Mouse (Mus musculus) limb, embryonic 10.5 days (tissue): ENCODE results near the gene Grn. TPM values are rescaled to one million over a fixed set of nuclear protein-coding genes. Genes with fewer than 3 reads are reported as not detected.

Experiments
- DNase-seq: peaks from one replicate; pipeline ENCODE4 v3.0.0-alpha.2; 2017; ENCODE audit warnings: low spot score
- H3K27ac ChIP-seq: fragments of 300-500 bp; sonication (generic); 2 replicates; pipeline ENCODE4 v1.5.1; 2016; ENCODE audit warnings: mild to moderate bottlenecking
- H3K27me3 ChIP-seq: fragments of 300-500 bp; sonication (generic); 2 replicates; pipeline ENCODE4 v1.6.1; 2016; ENCODE audit warnings: low read depth, mild to moderate bottlenecking; ENCODE audit not compliant: poor library complexity, severe bottlenecking
- H3K36me3 ChIP-seq: fragments of 300-500 bp; sonication (generic); 2 replicates; pipeline ENCODE4 v1.6.1; 2016; ENCODE audit warnings: mild to moderate bottlenecking, moderate library complexity
- H3K4me1 ChIP-seq: fragments of 300-500 bp; sonication (generic); 2 replicates; pipeline ENCODE4 v1.6.1; 2016
- H3K4me3 ChIP-seq: fragments of 300-500 bp; sonication (generic); 2 replicates; pipeline ENCODE4 v1.5.1; 2016; ENCODE audit warnings: mild to moderate bottlenecking, moderate library complexity
- H3K9me3 ChIP-seq: fragments of 300-500 bp; sonication (generic); replicated peaks from 2 replicates; pipeline ENCODE4 v1.6.1; 2016; ENCODE audit warnings: mild to moderate bottlenecking
- WGBS: fragments of 180-500 bp; shearing (Covaris S2); methylation state at CpG from one replicate; pipeline ENCODE4 v1.1.7; 2016; 5-methylcytosine and 5-hydroxymethylcytosine counted together
- polyA plus RNA-seq: library from polyadenylated mRNA; unstranded; fragments of >200 nt; fragmentation: Nextera tagmentation; extraction: Ambion mirVana; gene quantifications from 2 replicates; pipeline ENCODE4 v1.2.1, GENCODE M21; 2016

Grn gene
- polyA plus RNA-seq, 1 experiment from 2014 or later = 93.2 TPM

GRCm38 (mm10) chr11:102415034-102415802 is 14.9 kb upstream of the Grn start:
- H3K9me3 ChIP-seq = no peaks in the 10 kb centered on the region
- H3K4me3 ChIP-seq = no peak overlapping the region
- 0 out of 2 replicates have a peak, but pooled peaks cover 3% of the 10 kb centered on the region for H3K27me3 ChIP-seq
- WGBS = 75% methylated on average over 10 of the region's 10 CpGs
- H3K4me1 ChIP-seq = peaks cover 4% of the 10 kb centered on the region; the same call in 1 of the 2 replicates
- H3K27ac ChIP-seq = no peak overlapping the region
- DNase-seq = no peak
- H3K36me3 ChIP-seq = no peaks in the 10 kb centered on the region

- Histone ChIP-seq H3K36me3 (no peaks in the 10 kb centered on the region), H3K27ac (no peak overlapping the region), H3K9me3 (no peaks in the 10 kb centered on the region), H3K27me3 (0 out of 2 replicates have a peak, but pooled peaks cover 3% of the 10 kb centered on the region), H3K4me1 (no peaks in the 10 kb centered on the region), H3K4me3 (no peak overlapping the region)
- 90% methylated on average over 1 of the region's 1 CpGs for WGBS
- no peak for DNase-seq
Measured at GRCm38 (mm10) chr11:102417160-102417559, 13.0 kb upstream of the Grn start.

GRCm38 (mm10) chr11:102418887-102419286 is 11.2 kb upstream of the Grn start:
- Histone ChIP-seq H3K27ac (no peak overlapping the region), H3K9me3 (no peaks in the 10 kb centered on the region), H3K27me3 (no peaks in the 10 kb centered on the region), H3K4me3 (no peak overlapping the region), H3K4me1 (no peaks in the 10 kb centered on the region), H3K36me3 (no peaks in the 10 kb centered on the region)
- DNase-seq = no peak

- H3K27me3 ChIP-seq = no peaks in the 10 kb centered on the region
- no peak overlapping the region for H3K4me3 ChIP-seq
- DNase-seq = no peak
- H3K36me3 ChIP-seq = no peaks in the 10 kb centered on the region
- H3K27ac ChIP-seq = no peak overlapping the region
- 70% methylated on average over 8 of the region's 8 CpGs for WGBS
- H3K4me1 ChIP-seq = no peaks in the 10 kb centered on the region
- no peaks in the 10 kb centered on the region for H3K9me3 ChIP-seq
Measured at GRCm38 (mm10) chr11:102421559-102421958, 8.6 kb upstream of the Grn start.

GRCm38 (mm10) chr11:102424666-102425065 is 5.4 kb upstream of the Grn start:
- DNase-seq = no peak
- H3K4me3 ChIP-seq = no peak overlapping the region
- no peaks in the 10 kb centered on the region for H3K9me3 ChIP-seq
- H3K27me3 ChIP-seq = no peaks in the 10 kb centered on the region
- H3K4me1 ChIP-seq = peaks cover 9% of the 10 kb centered on the region
- H3K36me3 ChIP-seq = no peaks in the 10 kb centered on the region
- WGBS = 78% methylated on average over 6 of the region's 6 CpGs
- no peak overlapping the region for H3K27ac ChIP-seq

- Histone ChIP-seq H3K27ac (no peak overlapping the region), H3K4me3 (no peak overlapping the region), H3K4me1 (peaks cover 17% of the 10 kb centered on the region), H3K27me3 (no peaks in the 10 kb centered on the region), H3K9me3 (no peaks in the 10 kb centered on the region), H3K36me3 (no peaks in the 10 kb centered on the region)
- 87% methylated on average over 8 of the region's 8 CpGs for WGBS
- DNase-seq = no peak
Measured at GRCm38 (mm10) chr11:102425555-102426316, 4.4 kb upstream of the Grn start.

- Histone ChIP-seq H3K4me3 (peak overlapping the region; percentile 73; the same call in 1 of the 2 replicates), H3K4me1 (peaks cover 37% of the 10 kb centered on the region), H3K36me3 (peaks cover 12% of the 10 kb centered on the region), H3K27ac (no peak overlapping the region), H3K27me3 (no peaks in the 10 kb centered on the region), H3K9me3 (no peaks in the 10 kb centered on the region)
- no peak for DNase-seq
- 72% methylated on average over 8 of the region's 8 CpGs for WGBS
Measured at GRCm38 (mm10) chr11:102428981-102429540, 1.1 kb upstream of the Grn start.

GRCm38 (mm10) chr11:102429551-102429950 is 564 bp upstream of the Grn start:
- Histone ChIP-seq H3K27ac (peak overlapping the region; percentile 83), H3K9me3 (no peaks in the 10 kb centered on the region), H3K4me3 (peak overlapping the region; percentile 73), H3K4me1 (peaks cover 37% of the 10 kb centered on the region), H3K36me3 (peaks cover 17% of the 10 kb centered on the region), H3K27me3 (no peaks in the 10 kb centered on the region)
- DNase-seq = no peak
- 45% methylated on average over 3 of the region's 3 CpGs for WGBS

GRCm38 (mm10) chr11:102431018-102431645 is 1.0 kb downstream of the Grn start:
- H3K27ac ChIP-seq = peak overlapping the region; percentile 83
- H3K4me1 ChIP-seq = peaks cover 37% of the 10 kb centered on the region
- WGBS = 0% methylated on average over 7 of the region's 7 CpGs
- H3K4me3 ChIP-seq = peak overlapping the region; percentile 73
- peaks cover 33% of the 10 kb centered on the region for H3K36me3 ChIP-seq
- DNase-seq = peak; percentile 77
- no peaks in the 10 kb centered on the region for H3K27me3 ChIP-seq
- H3K9me3 ChIP-seq = no peaks in the 10 kb centered on the region

GRCm38 (mm10) chr11:102431728-102432114 is 1.6 kb downstream of the Grn start:
- Histone ChIP-seq H3K36me3 (peaks cover 38% of the 10 kb centered on the region), H3K27me3 (no peaks in the 10 kb centered on the region), H3K4me3 (no peak overlapping the region; the same call in 1 of the 2 replicates), H3K27ac (no peak overlapping the region), H3K4me1 (peaks cover 37% of the 10 kb centered on the region), H3K9me3 (no peaks in the 10 kb centered on the region)
- no peak for DNase-seq
- WGBS = 88% methylated on average over 3 of the region's 3 CpGs

GRCm38 (mm10) chr11:102432115-102432843 is 2.2 kb downstream of the Grn start:
- Histone ChIP-seq H3K27ac (no peak overlapping the region), H3K4me1 (peaks cover 43% of the 10 kb centered on the region), H3K27me3 (no peaks in the 10 kb centered on the region), H3K36me3 (peaks cover 44% of the 10 kb centered on the region), H3K4me3 (peak overlapping the region; percentile 2; the same call in 1 of the 2 replicates), H3K9me3 (no peaks in the 10 kb centered on the region)
- no peak for DNase-seq
- 70% methylated on average over 16 of the region's 16 CpGs for WGBS

- Histone ChIP-seq H3K4me1 (peaks cover 49% of the 10 kb centered on the region), H3K27me3 (peaks cover 2% of the 10 kb centered on the region; the same call in 1 of the 2 replicates), H3K36me3 (peaks cover 50% of the 10 kb centered on the region), H3K27ac (no peak overlapping the region), H3K4me3 (no peak overlapping the region), H3K9me3 (no peaks in the 10 kb centered on the region)
- no peak for DNase-seq
- 88% methylated on average over 6 of the region's 6 CpGs for WGBS
Measured at GRCm38 (mm10) chr11:102432896-102433295, 2.8 kb downstream of the Grn start.
